Mouse (Mus musculus) spleen, embryonic (tissue): Measurements from ENCODE around the gene Stag1.

ENCODE experiments used
- CTCF ChIA-PET: fragments of 350-600 bp; sonication (Branson Sonifier 250); formaldehyde crosslinking; loops from one replicate; lab custom pipeline; 2022; lab: Charles Lee

The Stag1 gene

GRCm38 (mm10) chr9:100944677-100945365, 347.2 kb downstream of the Stag1 start:
- CTCF ChIA-PET, result interaction anchor here (0.6 kb wide), 1 partner anchor 15 kb away, joined by 4 read pairs; no protein-coding TSS in a partner anchor

GRCm38 (mm10) chr9:100951481-100951880, 353.9 kb downstream of the Stag1 start:
- CTCF ChIA-PET, result no interaction called here

- CTCF ChIA-PET, result interaction anchor here (0.5 kb wide), 1 partner anchor 57 kb away, joined by 3 read pairs; no protein-coding TSS in a partner anchor
Measured at GRCm38 (mm10) chr9:100962903-100963427, 365.4 kb downstream of the Stag1 start.

GRCm38 (mm10) chr9:100963428-100963912, 365.9 kb downstream of the Stag1 start:
- CTCF ChIA-PET, result interaction anchor here (0.5 kb wide), 1 partner anchor 58 kb away, joined by 3 read pairs; no protein-coding TSS in a partner anchor

DNA sequence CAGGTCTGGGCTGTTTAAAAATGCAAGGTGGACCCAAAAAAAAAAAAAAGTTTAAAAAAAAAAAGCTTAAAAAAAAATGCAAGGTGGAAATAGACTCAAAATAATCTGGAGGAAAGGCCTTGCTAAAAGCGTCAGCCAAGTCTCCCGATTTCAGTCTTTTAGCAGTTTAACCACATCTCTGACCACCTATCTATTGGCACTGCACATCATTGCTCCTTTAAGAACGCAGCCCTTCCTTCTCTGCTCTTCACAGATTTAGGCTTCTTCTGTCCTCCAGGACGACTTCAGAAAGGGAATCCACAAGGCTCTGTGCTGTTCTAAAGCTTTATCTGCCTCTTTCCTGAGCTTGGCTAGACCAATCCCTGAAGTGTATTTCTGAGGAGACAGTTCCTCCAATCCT, 366.5 kb downstream of the Stag1 start:
- CTCF ChIA-PET, result interaction anchor here (0.7 kb wide), 1 partner anchor 314 kb away, joined by 3 read pairs; no protein-coding TSS in a partner anchor

- CTCF ChIA-PET, result no interaction called here
Measured at GRCm38 (mm10) chr9:100969461-100969860, 371.9 kb downstream of the Stag1 start.

DNA sequence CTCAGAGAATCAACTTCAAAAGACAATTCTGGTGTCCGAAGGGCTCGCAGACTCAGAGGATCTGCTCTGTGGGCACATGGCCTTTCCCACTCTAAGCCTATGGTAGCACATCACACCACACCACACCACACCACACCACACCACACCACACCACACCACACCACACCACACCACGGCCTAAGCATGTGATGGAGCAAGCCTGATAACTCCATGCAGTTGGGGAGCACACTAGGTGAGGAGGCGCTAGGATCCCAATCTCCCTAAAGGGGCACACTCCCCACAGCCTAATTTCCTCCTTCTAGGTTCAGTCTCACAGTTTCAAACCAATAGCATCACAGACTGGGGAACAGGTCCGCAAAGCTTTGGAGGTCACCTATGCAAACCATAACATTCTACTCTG, 381.1 kb downstream of the Stag1 start:
- CTCF ChIA-PET, result no interaction called here

DNA sequence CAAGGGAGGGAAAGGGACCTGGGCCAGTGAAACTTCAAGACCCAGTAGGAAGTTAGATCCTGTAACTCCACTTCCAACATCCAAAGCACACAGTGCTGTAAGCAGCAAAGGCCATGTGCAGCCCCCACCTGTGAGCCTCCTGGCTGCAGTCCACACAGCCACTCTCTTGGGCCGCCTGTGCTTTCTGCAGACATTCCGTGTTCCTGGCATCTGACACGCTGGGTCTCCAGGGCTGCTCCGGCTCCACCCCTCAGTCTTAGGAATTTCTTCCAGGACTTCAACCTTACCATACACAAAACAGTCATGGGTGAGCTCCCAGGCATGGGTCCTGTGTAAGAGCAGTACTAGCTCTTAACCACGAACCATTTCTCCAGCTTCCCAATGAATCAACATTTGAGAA, 381.7 kb downstream of the Stag1 start:
- CTCF ChIA-PET, result no interaction called here

DNA sequence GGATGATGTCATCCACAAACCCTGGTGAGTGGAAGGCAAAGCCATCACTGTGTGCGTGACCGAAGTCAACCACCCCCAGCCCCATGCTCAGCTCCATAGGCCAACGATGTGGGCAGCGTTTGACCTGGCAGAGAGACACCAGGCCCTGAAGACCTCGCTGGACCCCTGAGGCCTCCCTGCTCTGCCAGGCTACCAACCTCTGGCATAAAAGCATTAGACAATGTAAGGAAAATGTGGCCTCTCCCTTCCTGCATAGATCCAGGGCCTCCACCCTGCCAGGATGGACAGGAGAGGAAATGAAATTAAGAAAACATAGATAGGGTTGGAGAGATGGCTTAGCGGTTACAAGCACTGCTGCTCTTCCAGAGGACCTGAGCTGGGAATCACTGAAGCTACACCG, 385.2 kb downstream of the Stag1 start:
- CTCF ChIA-PET, result no interaction called here

GRCm38 (mm10) chr9:100984381-100985310, 387.0 kb downstream of the Stag1 start:
- CTCF ChIA-PET, result no interaction called here

DNA sequence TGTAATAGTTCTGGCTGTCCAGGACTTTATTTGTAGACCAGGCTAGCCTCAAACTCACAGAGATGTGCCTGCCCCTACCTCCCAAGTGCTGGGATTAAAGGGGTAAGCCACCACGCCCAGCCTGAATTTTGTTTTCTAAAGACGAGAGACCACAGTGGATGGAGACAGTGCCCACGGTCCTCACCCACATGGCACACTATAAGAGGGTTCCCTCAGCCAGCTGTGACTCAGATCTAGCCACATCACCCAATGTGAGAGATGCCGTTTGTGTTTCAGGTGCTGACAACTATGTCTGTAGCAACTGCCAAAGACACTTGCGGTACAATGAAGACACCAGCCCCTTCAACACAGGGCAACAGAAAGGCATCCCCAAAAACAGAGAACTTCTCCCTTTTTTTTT, 389.4 kb downstream of the Stag1 start:
- CTCF ChIA-PET, result interaction anchor here (0.7 kb wide), 1 partner anchor 191 kb away, joined by 3 read pairs; no protein-coding TSS in a partner anchor

GRCm38 (mm10) chr9:100987850-100988249, 390.3 kb downstream of the Stag1 start:
- CTCF ChIA-PET, result interaction anchor here (0.7 kb wide), 2 partner anchors 68 to 192 kb away, joined by 3 read pairs; no protein-coding TSS in a partner anchor

GRCm38 (mm10) chr9:100990609-100991008, 393.0 kb downstream of the Stag1 start:
- CTCF ChIA-PET, result no interaction called here

GRCm38 (mm10) chr9:100991321-100991720, 393.7 kb downstream of the Stag1 start:
- CTCF ChIA-PET, result no interaction called here

GRCm38 (mm10) chr9:100992191-100992590, 394.6 kb downstream of the Stag1 start:
- CTCF ChIA-PET, result no interaction called here

DNA sequence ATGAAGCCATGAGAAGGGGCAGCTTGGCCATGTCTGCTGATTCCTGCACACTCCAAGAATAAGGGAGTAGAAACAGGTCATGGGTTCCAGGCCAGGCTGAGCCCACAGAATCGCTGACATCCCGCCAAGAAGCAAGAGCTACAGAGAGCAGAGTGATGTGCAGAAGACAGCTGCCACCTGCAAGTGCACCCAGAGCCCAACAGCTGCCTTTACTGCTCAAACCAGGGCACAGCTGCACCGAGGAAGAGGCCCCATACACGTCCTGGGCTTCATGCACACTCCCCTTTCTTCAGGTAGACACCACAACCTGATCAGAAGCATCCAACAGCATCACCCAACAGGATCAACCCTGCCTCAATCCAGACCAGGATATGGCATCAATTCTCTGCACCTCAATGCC, 396.3 kb downstream of the Stag1 start:
- CTCF ChIA-PET, result no interaction called here

DNA sequence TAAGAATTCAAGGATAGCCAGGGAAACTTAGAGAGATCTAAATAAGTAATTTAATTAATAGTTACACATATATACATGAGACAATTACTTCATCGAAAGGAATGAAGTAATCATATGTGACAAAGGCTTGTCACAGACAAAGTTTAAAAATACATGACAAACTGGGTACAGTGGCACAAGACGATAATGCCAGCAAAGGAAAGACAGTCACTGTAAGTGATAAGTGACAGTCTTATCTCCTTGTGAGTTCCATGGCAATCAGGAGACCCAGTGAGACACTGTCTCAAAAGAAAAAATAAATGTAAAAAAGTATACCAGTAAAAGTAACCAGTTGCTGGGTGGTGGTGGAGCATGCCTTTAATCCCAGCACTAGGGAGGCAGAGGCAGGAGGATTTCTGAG, 399.5 kb downstream of the Stag1 start:
- CTCF ChIA-PET, result no interaction called here

GRCm38 (mm10) chr9:101002053-101002452, 404.5 kb downstream of the Stag1 start:
- CTCF ChIA-PET, result interaction anchor here (0.7 kb wide), 1 partner anchor 121 kb away, joined by 3 read pairs; no protein-coding TSS in a partner anchor

DNA sequence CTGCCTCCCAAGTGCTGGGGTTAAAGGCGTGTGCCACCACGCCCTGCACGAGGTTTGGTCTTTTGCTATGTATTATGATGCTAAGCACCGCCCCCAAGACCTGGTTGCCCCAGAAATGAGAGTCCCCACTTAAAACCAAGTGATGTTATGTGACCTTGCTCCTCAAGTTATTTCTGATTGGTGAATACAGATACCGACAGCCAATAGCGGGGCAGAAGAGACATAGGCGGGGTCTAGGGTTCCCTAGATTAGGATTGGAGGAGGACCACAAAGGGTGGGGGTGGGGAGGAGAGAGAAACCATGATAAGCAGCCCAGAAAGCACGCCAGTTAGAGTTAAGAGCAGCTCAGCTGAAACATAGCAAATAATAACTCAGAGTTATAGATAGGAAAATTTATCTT, 405.2 kb downstream of the Stag1 start:
- CTCF ChIA-PET, result no interaction called here

DNA sequence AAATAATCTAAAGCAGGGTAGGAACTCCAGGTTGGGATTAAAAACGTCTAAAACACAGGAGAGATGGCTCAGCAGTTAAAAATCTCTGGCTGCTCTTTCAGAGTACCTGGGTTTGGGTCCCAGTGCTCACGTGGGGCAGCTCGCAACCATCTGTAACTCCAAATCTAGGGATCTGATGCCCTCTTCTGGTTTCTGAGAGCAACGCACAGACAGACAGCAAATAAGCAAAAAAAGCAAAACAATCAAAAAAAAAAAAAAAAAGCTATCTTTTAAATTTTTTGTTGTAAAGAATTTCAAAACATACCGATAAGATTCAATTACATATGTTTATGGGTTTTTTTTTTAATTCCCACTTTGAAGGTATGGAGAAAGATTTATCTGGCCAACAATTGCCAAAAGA, 405.7 kb downstream of the Stag1 start:
- CTCF ChIA-PET, result no interaction called here

- CTCF ChIA-PET, result no interaction called here
Measured at GRCm38 (mm10) chr9:101005866-101006265, 408.3 kb downstream of the Stag1 start.
